Mouse (Mus musculus) MEL-GATA-1-ER (cell line): ENCODE results near the gene Cbx5.
A peak's percentile ranks its signal among the peaks of the same experiment; 100 is the strongest.
"Not testable (repeated sequence)": the region's sequence is repeated elsewhere in the genome, so short reads cannot be mapped to it uniquely, and the experiment has no call there.

Source experiments
- DNase-seq: peaks from one replicate; pipeline ENCODE4 v3.0.0-alpha.2; 2012; ENCODE audit warnings: low read depth; ENCODE audit errors: extremely low read depth

Gene Cbx5

DNA sequence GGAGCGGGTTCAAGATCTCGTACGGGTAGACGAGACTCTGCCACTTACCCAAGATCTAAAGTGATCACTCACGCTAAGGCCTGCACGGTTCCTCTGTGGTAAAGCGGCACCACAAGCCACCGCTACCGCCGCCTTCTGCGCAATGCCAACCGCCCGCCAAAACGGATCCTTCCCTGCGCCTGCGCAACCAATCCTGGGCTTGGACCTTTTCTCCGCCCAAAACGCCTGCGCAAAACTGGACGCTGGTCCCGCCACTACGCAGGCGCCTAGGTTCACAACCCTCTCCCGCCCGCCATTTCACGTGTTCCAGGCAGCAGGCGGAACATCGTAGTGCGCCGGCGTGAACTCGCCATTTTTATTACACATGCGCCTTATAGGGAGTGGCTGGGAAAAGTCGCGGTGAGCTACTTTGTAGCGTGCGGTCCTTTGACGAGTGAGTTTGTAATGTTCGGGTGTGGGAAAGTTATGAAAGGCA, at the start of gene Cbx5:
Gene Cbx5 (minus strand): TSS at position 132 of the 475 bp plus-strand sequence.
- peak; percentile 68 for DNase-seq

DNA sequence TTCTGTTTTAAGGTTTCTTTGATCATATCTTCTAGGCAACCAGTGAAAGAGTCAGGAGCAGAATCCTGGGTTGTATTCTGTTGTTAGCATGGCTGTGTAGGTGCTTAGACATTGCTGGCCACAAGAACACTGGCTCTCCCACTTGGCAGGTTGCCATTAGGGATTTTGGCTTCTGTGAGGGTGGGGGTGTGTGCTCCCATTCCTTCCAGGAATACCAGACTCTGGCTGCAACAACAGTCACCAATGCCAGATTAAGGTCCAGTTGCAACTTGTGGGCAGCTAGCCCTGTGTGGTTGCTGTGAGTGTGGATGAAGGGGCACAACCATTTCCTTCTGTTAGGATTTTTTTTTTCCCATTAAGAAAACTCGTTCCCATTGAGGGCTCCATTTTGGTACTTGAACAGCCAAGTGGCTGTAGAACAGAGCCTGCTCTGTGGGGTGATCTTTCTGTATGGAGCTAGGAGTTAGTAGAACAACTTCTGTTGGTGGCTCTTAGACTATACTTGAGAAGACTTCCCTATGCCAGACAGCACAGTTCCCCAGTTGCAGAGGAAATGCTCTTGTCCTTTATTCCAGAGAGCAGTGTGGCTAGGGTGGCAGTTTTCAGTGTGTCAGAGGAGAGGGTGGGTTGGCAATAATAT, 46.3 kb upstream of the Cbx5 start:
- no peak for DNase-seq

DNA sequence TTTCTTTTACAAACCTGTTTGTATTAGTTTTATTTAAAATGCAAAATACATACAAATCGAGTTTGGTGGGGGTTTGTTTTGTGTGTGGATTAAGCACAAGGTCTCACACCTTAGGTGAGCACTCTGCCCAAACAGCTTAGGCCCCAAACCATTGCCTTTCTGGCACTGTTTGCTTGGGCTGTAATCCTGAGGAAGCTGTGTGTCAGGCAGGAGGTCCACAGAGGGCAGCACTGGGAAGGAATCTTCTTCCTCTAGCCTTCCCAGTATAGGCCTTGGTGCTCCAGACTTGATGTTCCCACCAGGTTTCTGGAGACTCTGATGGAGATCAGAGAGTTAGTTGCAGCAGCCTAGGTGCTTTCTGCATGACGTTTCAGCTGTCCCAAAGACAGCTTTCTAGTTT, 45.0 kb upstream of the Cbx5 start:
- no peak for DNase-seq

DNA sequence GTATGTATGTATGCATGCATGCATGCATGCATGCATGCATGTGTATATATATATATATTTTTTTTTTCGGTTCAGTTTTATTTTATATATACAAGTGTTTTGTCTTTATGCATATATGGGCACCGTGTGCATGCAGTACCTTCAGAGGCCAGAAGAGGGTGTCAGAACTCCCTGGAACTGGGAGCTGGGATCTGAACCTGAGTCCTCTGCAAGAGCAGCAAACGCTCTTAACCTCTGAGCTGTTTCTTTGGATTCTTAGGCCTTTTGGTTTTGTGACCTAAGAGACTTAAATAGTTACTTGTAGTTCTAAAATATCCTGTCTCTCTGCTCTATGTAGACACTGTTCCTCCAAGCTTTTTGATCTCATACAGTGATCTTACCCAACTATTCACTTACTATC, 44.5 kb upstream of the Cbx5 start:
- no peak for DNase-seq

DNA sequence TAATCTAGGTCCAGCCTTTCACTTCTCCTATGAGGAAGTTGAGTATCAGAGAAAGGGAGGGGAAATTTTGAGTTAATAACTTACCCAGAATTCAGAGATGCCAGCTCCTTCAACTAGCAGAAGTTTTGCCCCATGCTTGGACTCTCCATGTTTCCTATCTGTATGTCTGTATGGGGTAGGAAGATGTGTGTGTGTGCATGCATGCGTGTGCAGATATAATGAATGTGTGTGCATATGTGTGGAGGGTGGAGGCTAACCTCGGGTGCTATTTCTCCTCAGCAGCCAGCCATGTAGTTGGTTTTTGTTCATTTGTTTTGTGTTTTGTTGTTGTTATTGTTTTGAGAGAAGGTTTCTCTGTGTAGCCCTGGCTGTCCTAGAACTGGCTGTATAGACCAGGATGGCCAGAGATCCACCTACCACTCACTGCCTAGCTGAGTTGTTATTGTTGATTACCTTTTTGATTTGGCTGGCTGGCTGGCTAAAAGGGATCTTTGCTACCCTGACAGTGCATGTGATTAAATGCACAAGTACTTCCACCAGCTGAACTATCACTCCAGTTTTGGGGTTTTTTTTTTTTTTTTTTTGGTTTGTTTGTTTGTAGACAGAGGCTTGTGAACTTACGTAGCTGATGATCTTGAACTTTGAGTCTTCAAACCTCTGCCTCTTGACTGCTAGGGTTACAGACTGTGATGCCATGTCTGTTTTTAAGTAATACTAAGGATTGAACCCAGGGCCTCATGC, 42.0 kb upstream of the Cbx5 start:
- no peak for DNase-seq

DNA sequence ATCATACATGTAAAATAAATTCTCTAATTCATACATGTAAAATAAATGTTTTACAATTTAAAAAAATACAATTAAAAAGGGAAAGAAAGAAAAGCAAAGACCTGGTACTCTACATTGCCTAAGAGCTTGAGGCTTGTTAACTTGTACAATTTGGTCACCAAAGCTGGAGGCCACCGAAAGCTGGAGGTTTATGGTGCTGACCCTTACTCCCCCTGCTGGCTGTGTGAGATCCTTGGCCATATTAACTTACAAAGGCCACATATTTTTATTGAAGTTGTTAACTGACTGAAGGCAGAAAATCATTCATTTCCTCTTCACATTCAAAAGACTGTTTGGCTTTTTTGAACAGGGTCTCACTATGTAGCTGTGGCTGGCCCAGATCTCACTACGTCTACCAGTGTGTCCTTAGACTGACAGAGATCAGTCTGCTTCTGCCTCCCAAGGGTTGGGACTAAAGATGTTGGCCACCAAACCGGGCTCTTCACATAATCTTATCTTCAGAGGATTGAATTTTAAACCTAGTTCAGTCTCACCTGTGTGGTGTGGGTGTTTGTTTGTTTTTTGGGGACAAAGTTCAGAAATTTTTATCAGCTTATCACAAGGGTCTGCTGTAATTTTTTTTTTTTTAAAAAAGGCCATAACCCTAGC, 41.3 kb upstream of the Cbx5 start:
- no peak for DNase-seq

DNA sequence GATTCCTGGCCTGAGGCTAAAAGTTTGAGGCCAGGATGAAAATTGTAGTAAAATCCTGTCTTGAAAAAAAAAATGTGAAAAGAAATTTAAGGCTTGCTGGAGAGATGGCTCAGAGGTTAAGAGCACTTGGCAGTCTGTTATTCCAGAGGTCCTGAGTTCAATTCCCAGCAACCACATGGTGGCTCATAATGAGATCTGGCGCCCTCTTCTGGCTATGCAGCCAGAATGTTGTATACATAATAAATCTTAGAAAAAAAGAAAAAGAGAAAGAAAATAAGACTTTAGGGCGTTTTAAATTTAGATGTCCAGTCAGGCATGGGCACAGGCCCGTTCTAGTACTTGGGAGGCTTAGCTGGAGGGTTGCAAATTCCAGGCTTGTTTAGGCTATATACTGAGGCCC, 40.1 kb upstream of the Cbx5 start:
- DNase-seq, result no peak

DNA sequence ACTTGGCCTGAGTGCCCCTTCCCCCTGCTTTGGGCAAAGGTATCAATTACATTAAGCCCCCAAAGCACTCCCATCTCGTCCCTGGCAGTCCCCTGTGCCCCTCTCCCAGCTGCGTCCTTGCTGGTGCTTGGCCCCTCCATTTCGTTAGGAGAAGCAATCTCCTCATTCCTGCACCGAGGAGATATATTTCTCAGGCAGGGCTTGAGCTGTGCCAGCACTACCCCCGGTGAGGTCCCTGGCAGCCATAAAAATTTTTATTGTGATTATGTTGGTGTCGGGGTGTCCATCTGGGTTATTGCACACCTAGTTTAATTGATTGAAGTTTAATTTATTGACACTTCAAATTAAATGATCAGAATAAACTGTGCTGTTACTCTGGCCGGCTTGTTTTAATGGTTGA, 38.3 kb upstream of the Cbx5 start:
- no peak for DNase-seq

DNA sequence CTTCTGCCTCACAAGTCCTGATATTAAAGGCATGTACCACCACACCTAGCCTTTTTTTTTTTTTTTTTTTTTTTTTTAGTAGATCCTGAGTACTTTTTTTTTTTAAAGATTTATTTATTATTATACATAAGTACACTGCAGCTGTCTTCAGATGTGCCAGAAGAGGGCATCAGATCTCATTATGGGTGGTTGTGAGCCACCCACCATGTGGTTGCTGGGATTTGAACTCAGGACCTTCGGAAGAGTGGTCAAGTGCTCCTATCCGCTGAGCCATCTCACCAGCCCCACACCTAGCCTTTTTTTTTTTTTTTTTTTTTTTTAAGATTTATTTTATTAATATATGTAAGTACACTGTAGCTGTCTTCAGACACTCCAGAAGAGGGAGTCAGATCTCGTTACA, 36.3 kb upstream of the Cbx5 start:
- DNase-seq, result not testable (repeated sequence)

DNA sequence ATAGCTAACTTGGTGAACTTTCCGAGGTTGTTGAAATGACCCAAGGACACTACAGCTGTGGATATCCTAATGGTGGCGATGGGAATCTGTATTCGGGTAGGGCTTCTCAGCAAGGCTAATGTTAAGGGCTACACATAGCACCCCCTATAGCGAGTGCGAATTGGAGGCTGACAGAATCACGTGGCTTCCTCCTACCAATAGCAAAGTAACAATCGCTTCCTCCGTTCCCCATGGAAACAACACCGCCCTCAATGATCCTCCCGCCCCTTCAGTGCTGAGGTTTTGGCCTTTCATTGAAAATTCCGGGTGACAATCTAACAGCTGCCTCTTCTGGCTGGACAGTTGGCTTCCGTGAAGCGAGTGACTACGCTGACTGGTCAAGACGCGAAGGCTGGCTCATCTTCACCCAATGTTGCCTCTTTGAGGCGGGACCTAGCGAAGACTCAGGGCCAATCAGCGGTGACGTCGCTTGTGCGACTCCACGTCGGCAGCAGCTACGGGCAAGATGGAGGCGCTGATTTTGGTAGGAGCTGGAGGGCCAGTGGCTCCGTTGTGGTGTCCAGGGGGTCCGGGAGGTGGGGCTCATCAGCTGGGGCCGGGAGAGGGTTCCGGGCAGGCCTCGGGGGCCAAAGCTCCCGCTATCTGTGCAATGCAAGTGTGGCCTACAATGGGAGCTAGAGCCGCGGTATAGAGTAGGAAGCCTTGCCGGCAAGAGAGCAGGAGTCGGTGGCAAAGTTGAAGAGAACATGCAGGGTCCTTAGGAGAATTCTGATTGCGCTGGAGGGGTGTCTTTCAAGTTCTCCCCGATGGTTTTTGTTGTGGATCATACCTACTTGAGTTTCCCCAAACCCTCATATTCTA, 33.0 kb upstream of the Cbx5 start, which contains the start of gene Copz1:
Gene Copz1 (plus strand): TSS at position 296 of the 861 bp plus-strand sequence.
- peak; percentile 97 for DNase-seq

DNA sequence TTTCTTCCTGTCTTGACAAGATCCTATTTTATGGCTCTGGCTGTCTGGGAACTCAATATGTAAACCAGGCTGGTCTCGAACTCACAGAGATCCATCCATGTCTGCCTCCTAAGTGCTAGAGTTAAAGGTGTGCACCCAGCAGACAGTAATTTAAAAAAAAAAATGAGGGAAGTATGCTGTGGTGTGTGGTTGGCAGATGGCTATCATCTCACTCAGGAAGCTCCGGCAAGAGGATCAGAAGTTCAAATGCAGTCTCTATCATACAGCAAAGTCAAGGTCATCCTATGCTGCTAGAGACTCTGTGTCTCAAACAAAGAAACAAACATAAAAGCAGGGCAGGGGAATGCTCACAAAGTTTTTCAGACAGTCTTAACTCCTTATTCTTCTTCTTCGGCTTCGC, 29.3 kb upstream of the Cbx5 start:
- DNase-seq, result no peak

DNA sequence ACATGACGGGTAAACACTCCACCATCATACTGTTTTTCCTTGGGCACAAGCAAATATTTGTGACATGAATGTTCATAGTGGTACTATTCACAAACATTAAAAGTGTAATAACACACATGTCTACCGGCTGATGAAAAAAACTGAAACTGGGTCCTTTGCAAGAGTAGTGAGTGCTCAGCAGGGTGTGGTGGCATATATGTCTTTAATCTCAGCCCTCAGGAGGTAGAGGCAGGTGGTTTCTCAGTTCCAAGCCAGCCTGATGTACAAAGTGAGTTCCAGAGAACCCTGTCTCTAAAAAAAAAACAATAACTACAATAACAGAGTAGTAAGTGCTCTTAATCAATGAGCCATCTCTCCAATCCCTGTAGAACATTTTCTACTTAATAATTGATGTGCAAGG, 25.2 kb upstream of the Cbx5 start:
- DNase-seq, result no peak

DNA sequence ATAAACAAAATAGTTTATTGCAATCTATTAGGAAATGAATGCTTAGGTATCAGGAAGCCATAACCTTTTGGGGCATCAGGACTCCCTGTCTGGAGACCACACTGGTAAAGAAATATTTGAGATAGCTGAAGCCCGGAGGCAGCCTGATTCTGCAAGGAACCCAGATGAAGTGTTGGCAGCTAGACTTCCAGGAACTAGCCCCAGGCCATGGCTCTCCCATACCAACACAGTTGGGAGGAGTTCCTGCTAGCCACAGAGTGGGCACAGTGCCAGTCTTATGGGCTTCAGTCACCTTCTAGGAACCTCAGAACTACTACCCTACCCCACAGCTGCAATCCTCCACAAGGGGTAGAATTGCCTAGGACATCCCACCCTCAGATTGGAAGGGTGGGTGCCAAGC, 20.4 kb upstream of the Cbx5 start:
- peak; percentile 72 for DNase-seq

DNA sequence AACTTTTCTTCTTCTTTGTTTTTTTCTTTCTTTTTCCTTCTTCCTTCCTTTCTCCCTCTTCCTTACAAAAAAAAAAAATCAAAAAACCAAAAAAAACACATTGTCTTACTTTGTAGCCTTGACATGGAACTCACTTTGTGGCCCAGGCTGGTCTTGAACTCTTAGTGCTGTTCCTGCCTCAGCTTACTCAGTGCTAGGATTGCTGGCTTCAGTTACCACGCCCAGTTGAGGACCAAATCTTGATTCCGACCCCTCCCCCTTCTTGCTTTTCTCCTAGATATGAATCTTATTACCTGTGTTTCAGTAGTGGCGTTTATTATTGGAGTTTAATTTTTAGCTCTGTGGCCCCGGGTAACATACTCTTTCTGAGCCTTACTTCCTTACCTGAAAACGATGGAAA, 19.5 kb upstream of the Cbx5 start:
- no peak for DNase-seq

DNA sequence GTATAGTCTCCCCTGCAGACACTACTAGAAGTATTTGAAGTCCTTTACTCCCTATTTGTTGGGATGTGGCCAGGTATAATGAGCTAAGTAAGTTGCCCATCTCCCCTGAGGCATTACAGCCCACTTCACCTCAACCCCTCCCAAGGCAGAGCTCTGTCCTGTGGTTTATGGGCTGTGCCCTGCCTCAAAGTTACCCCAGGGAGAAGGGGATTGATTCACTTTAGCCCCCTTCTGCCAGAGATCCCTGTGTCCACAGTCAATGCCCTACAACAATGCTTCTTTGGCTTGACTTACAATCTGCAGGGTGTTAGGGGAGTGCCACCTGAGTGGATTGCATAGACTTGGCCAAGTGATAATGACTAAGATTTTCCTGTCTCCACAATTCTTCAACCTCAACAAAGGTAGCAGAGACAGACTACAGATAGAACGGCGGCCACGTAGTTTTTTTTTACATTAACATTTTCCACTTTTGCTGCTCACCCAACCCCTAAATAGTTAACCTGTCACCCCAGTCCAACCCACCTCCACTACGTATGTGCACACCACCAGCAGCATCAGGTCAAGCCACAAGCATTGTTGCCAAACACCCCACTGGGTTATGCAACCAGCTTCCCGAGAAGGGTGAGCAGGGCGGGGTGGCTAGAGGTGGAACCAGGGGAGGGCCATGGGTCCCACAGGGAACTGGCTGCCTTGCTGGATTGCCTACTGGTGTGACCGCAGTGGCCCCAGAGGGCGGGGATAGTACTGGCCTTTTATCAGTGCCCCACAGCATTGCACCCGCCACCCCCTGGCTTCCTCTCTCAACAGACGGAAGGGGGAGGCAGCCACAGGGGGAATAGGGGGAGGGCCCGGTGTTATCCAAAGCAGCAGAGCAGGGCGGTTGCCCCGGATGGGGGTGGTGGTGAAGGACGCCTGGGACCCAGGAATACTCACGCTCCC, 18.4 kb upstream of the Cbx5 start, which contains the start of gene Nfe2:
Gene Nfe2 (minus strand): TSS at position 614 of the 939 bp plus-strand sequence.
- peak; percentile 94 for DNase-seq

DNA sequence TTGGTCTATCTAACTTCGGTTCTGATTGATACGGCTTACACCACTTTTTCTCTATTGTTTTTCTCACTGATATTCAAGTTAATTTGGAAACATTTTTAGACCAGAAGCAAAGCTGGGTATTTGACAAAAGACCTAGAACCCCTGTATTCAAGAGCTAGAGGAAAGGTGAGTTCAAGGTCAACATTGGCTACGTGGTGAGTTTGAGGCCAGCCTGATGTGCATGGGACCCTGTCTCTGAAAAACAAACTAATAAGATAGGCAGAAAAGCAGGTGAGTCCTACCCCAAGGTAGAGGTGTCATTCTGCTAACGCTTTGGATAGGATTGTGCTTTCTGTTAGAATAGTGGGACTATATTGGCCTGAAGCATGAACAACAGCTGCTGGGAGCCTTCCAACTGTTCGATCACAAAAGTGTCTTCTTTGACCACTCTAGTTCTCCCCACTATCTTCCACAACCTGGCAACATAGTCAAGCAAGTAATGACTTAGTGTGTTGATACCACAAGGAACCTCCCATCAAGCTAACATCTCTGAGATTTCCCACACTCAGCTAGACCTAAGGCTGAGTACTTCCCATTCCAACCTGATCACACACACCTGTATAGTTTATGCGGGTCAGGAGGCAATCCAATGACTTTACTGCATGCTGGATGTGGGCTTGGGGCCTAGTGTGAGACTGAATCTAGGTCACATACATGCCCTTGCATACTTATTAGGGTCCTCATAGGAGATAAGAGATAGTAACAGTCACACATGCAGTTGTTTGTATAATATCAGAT, 16.8 kb upstream of the Cbx5 start:
- no peak for DNase-seq

DNA sequence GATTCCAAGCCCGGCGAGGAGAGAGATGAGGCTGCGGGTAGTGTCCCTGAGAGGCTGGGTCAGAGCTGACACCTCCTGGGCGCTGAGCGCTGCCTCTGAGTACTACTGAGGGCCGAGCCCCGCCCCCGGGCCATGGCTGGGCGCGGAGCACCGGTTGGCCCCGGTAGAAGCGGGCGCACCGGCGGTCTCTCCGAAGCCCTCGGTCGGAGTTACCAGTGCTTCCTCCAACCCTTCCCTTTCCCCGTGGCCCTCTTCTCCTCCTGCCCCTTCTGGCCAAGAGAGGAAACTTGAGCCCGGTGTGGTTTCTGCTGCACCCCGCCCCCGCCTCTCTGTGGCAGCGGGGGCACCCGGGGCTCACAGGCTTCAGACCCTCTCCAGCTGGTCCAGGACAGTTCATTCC, 15.6 kb upstream of the Cbx5 start:
- DNase-seq, result no peak

DNA sequence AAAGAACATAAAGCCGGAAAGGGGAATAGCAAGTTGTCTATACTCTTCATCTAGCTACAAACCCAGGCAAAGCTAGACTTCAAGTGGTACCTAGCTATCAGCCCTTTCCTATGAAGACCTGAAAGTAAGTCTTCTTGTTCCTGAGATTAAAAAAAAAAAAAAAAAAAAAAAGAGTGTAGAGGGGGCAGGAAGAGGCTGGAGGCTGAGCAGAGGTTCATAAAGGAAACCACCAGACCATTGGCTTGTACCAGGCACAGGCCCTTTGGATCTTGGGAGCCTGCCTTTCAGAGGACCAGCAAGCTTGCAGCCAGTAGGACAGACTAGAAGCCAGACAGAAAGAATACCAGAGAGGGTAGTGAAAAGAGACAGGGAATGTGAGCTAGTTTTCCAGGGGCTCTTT, 13.7 kb upstream of the Cbx5 start:
- no peak for DNase-seq

DNA sequence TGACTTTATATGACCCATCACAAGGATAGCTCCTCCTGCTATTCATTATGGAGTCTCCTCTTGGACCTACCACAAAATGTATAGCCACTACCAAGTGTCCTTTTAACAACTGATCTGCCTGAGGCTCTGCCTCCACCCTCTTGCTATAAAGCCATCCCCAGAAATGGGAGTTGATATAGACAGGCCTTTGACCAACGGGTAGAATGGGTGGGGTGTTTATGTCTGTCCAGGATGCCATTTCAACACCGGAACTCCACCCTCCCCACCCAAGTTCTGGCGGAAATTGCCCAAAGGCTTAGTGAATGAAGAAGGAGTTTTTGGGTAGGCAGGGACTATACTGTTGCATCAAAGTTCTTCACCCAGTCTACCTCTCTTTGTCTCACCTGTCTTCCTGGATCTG, 13.0 kb upstream of the Cbx5 start:
- DNase-seq, result no peak

DNA sequence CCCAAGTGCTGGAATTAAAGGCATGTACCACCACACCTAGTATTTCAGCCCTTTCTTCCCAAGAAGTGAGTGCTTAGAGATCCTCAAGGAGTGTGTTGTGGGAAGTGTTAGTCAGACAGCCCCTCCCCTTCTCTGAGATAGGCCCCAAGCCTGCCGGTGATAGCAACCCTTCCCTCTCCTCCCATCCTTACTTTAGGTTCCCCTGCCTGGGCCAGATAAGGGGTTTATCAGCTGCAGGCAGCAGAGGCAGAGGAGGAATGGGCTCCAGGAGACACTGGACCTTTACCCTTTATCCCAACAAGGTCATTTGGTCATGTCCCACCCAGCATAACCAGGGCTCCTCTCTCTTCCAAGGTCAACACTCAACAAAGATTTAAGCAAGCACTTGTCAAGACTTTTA, 12.0 kb upstream of the Cbx5 start:
- DNase-seq, result peak; percentile 66
